Mouse (Mus musculus) hindbrain, embryonic 11.5 days (tissue): ENCODE measurements around the gene Gm28230. TPM values are rescaled to one million over a fixed set of nuclear protein-coding genes. Genes with fewer than 3 reads are reported as not detected.

Experiments
- ATAC-seq: fragments of 200-750 bp; cut with Nextera tagmentation; 2 replicates; pipeline ENCODE4 v1.8.0; 2017; ENCODE audit warnings: mild to moderate bottlenecking, moderate TSS enrichment, moderate library complexity; ENCODE audit not compliant: low FRiP score
- DNase-seq: peaks from one replicate; pipeline ENCODE4 v3.0.0-alpha.2; 2015; ENCODE audit warnings: low spot score
- H3K27ac ChIP-seq: fragments of 300-500 bp; sonication (generic); 2 replicates; pipeline ENCODE4 v1.5.1; 2014; ENCODE audit warnings: mild to moderate bottlenecking, low read depth, low read length
- H3K27me3 ChIP-seq: fragments of 300-500 bp; sonication (generic); 2 replicates; pipeline ENCODE4 v1.6.1; 2014; ENCODE audit warnings: mild to moderate bottlenecking, low read length, moderate library complexity, mixed read lengths; ENCODE audit not compliant: control insufficient read depth, insufficient read depth
- H3K36me3 ChIP-seq: fragments of 300-500 bp; sonication (generic); 2 replicates; pipeline ENCODE4 v1.6.1; 2014; ENCODE audit warnings: mild to moderate bottlenecking, low read length, moderate library complexity, mixed read lengths; ENCODE audit not compliant: control insufficient read depth, insufficient read depth
- H3K4me1 ChIP-seq: fragments of 300-500 bp; sonication (generic); replicated peaks from 2 replicates; pipeline ENCODE4 v1.6.1; 2014; ENCODE audit warnings: low read length, mixed read lengths; ENCODE audit not compliant: control insufficient read depth, insufficient read depth
- H3K4me2 ChIP-seq: fragments of 300-500 bp; sonication (generic); replicated peaks from 2 replicates; pipeline ENCODE4 v1.6.1; 2014; ENCODE audit warnings: mild to moderate bottlenecking, low read depth, low read length
- H3K4me3 ChIP-seq: fragments of 300-500 bp; sonication (generic); 2 replicates; pipeline ENCODE4 v1.5.1; 2014; ENCODE audit warnings: low read depth, low read length
- H3K9ac ChIP-seq: fragments of 300-500 bp; sonication (generic); 2 replicates; pipeline ENCODE4 v1.6.1; 2014; ENCODE audit warnings: low read depth, low read length
- H3K9me3 ChIP-seq: fragments of 300-500 bp; sonication (generic); 2 replicates; pipeline ENCODE4 v1.6.1; 2016; ENCODE audit warnings: low read length; ENCODE audit not compliant: control insufficient read depth
- WGBS: fragments of 180-500 bp; shearing (Covaris S2); extraction: QIAGEN DNeasy Blood & Tissue Kit; methylation state at CpG from one replicate; pipeline ENCODE4 v1.1.7; 2014; 5-methylcytosine and 5-hydroxymethylcytosine counted together
- polyA plus RNA-seq: library from polyadenylated mRNA; unstranded; fragments of >200 nt; fragmentation: Nextera tagmentation; extraction: Ambion mirVana; gene quantifications from 2 replicates; pipeline ENCODE4 v1.2.1, GENCODE M21; 2014

The Gm28230 gene
- polyA plus RNA-seq, 1 experiment from 2014 or later, result 0.73 TPM

GRCm38 (mm10) chr2:74733765-74734164, 7.2 kb downstream of the Gm28230 start:
- peak; percentile 67 for DNase-seq
- Histone ChIP-seq H3K36me3 (no peaks in the 10 kb centered on the region), H3K4me1 (no peaks in the 10 kb centered on the region; the same call in 1 of the 2 replicates), H3K4me2 (peak overlapping the region; percentile 54), H3K27me3 (peaks cover 78% of the 10 kb centered on the region), H3K9ac (peak overlapping the region; percentile 76), H3K4me3 (peak overlapping the region; percentile 48), H3K27ac (peak overlapping the region; percentile 95), H3K9me3 (no peaks in the 10 kb centered on the region)
- ATAC-seq, result no peak
- 0% methylated on average over 6 of the region's 6 CpGs for WGBS

DNA sequence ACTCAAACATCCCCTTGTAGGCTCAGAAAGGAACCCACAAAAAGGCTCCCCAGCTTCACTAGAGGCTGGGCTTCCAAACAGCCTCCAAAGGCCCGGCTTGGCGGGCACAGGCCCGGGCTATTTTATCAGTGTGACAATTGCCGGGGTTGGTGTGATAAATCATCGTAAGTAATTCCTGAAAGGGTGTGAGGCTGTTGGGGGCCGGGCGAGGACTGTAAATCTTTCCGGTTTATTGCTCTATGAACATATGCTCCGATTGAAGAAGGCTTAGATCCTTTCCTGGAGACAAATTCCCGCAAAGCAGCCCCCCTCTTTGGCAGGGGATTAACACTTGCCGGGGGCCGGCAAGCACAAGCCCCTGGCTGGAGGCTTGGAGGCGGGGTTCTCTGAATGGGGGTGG, 7.9 kb downstream of the Gm28230 start:
- Histone ChIP-seq H3K9ac (peak overlapping the region; percentile 76), H3K9me3 (no peaks in the 10 kb centered on the region), H3K4me1 (no peaks in the 10 kb centered on the region; the same call in 1 of the 2 replicates), H3K27me3 (peaks cover 78% of the 10 kb centered on the region), H3K4me2 (peak overlapping the region; percentile 54), H3K27ac (peak overlapping the region; percentile 95), H3K36me3 (no peaks in the 10 kb centered on the region), H3K4me3 (peak overlapping the region; percentile 48)
- no peak for DNase-seq
- WGBS, result under 1% methylated on average over 13 of the region's 13 CpGs
- ATAC-seq, result peak; percentile 43

GRCm38 (mm10) chr2:74734996-74735811, 8.7 kb downstream of the Gm28230 start:
- no peak for ATAC-seq
- Histone ChIP-seq H3K9me3 (no peaks in the 10 kb centered on the region), H3K4me2 (peak overlapping the region; percentile 54), H3K36me3 (no peaks in the 10 kb centered on the region), H3K27me3 (peaks cover 75% of the 10 kb centered on the region), H3K9ac (peak overlapping the region; percentile 76), H3K4me3 (peak overlapping the region; percentile 48), H3K4me1 (no peaks in the 10 kb centered on the region; the same call in 1 of the 2 replicates), H3K27ac (peak overlapping the region; percentile 95)
- WGBS, result under 1% methylated on average over 27 of the region's 27 CpGs
- peak; percentile 72 for DNase-seq

GRCm38 (mm10) chr2:74735851-74736687, 9.5 kb downstream of the Gm28230 start:
- Histone ChIP-seq H3K27me3 (peaks cover 73% of the 10 kb centered on the region), H3K4me1 (no peaks in the 10 kb centered on the region; the same call in 1 of the 2 replicates), H3K4me2 (peak overlapping the region; percentile 54), H3K4me3 (peak overlapping the region; percentile 48), H3K9ac (peak overlapping the region; percentile 76), H3K27ac (peak overlapping the region; percentile 95), H3K36me3 (no peaks in the 10 kb centered on the region), H3K9me3 (no peaks in the 10 kb centered on the region)
- DNase-seq (peak; percentile 68), ATAC-seq (0 out of 2 replicates have a peak, but pooled peaks have one; percentile 25)
- under 1% methylated on average over 42 of the region's 42 CpGs for WGBS

- Histone ChIP-seq H3K4me1 (no peaks in the 10 kb centered on the region), H3K4me2 (peak overlapping the region; percentile 54), H3K9ac (peak overlapping the region; percentile 76), H3K9me3 (no peaks in the 10 kb centered on the region), H3K4me3 (peak overlapping the region; percentile 48), H3K27ac (peak overlapping the region; percentile 95), H3K36me3 (no peaks in the 10 kb centered on the region), H3K27me3 (peaks cover 71% of the 10 kb centered on the region)
- ATAC-seq, result no peak
- DNase-seq, result peak; percentile 59
- WGBS, result 2% methylated on average over 15 of the region's 15 CpGs
Observed at GRCm38 (mm10) chr2:74736688-74737577, 10.4 kb downstream of the Gm28230 start.

- Histone ChIP-seq H3K4me1 (no peaks in the 10 kb centered on the region), H3K36me3 (no peaks in the 10 kb centered on the region), H3K9me3 (no peaks in the 10 kb centered on the region), H3K4me2 (peak overlapping the region; percentile 54), H3K4me3 (peak overlapping the region; percentile 48), H3K27ac (peak overlapping the region; percentile 95), H3K27me3 (peaks cover 67% of the 10 kb centered on the region), H3K9ac (peak overlapping the region; percentile 76)
- no peak for ATAC-seq
- under 1% methylated on average over 7 of the region's 7 CpGs for WGBS
- DNase-seq, result peak; percentile 59
Observed at GRCm38 (mm10) chr2:74737578-74738070, 11.1 kb downstream of the Gm28230 start.

DNA sequence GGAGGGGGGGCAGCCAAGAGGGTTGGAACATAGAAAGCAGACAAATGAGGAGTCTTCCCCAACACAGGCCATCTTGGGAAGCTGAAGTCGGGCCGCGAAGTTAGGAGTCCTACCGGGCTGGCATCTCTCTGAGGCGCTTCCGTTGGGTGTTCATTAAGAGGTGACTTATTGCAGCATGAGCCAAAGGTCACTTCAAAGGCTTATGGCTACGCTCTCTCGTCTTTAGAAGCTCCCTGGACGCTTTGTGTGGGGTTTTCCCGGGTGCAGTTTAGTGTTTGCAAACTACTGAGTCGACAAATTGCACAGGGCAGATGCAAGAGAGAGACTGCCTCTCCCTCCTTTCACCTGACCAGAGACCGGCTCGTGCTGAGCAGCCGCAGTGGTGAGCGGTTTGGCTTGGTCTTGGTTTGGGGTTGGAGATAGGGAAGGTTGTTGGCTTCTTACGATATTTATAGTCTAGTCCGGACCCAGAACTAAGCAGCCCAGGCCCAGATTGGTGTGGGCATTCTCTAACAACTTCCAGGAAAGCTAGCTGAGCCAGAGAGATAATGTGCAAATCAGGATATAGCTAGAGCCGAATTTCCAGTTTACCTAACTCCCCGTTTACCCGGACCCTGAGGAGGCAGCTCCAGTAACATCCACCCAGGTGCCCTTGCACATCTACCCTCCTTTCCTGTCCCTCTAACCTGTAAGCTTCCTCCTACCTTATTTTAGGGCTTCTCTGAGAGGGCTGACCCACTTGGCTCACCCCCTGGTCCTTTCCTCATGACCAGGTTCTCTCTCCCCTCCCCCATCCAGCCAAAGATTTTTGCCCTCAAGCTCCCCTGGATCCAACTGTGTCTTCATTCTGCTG, 12.3 kb downstream of the Gm28230 start:
- ATAC-seq, result no peak
- no peaks in the 10 kb centered on the region for H3K36me3 ChIP-seq
- DNase-seq, result peak; percentile 66
- H3K9ac ChIP-seq, result peak overlapping the region; percentile 76
- peak overlapping the region; percentile 54 for H3K4me2 ChIP-seq
- H3K4me3 ChIP-seq, result peak overlapping the region; percentile 48
- no peaks in the 10 kb centered on the region for H3K4me1 ChIP-seq
- peaks cover 69% of the 10 kb centered on the region for H3K27me3 ChIP-seq
- H3K27ac ChIP-seq, result peak overlapping the region; percentile 95
- WGBS, result 2% methylated on average over 20 of the region's 20 CpGs
- H3K9me3 ChIP-seq, result no peaks in the 10 kb centered on the region
